Mouse (Mus musculus): ENCODE data around the gene Tas2r130. TPM values are rescaled to one million over a fixed set of nuclear protein-coding genes. Genes with fewer than 3 reads are reported as not detected.
"Not testable (repeated sequence)": the region's sequence is repeated elsewhere in the genome, so short reads cannot be mapped to it uniquely, and the experiment has no call there.

Tas2r130 gene
- not detected for polyA plus RNA-seq (2017; shearing (Covaris generic))

GRCm38 (mm10) chr6:131630812-131631211 is at the start of gene Tas2r130:
Tas2r130 (minus strand) TSS chr6:131630912.
- no peak for ATAC-seq

GRCm38 (mm10) chr6:131678786-131679185 is 48.1 kb upstream of the Tas2r130 start, which contains the start of gene Tas2r106:
Tas2r106 (minus strand) TSS chr6:131678886.
- no peak for ATAC-seq

- no peak for ATAC-seq
Measured at GRCm38 (mm10) chr6:131660049-131660448, 29.3 kb upstream of the Tas2r130 start, which contains the start of gene Tas2r107. Tas2r107 (minus strand) TSS chr6:131660149.

- ATAC-seq: not testable (repeated sequence)
Measured at GRCm38 (mm10) chr6:131609956-131610355, 20.8 kb downstream of the Tas2r130 start.

GRCm38 (mm10) chr6:131604821-131605220 is 25.9 kb downstream of the Tas2r130 start:
- ATAC-seq: no peak

Other genes starting within 250 kb of the Tas2r130 start
- 10 to 100 TPM; 20.5 to 28.0 (median 24.7) TPM for gene Ybx3, start 242.4 kb downstream of the Tas2r130 start, polyA plus RNA-seq (2017; shearing (Covaris generic))
- not detected for gene 5430401F13Rik, start 144.5 kb downstream of the Tas2r130 start, polyA plus RNA-seq (2017; shearing (Covaris generic))
- gene Gm6619, start 144.5 kb downstream of the Tas2r130 start, polyA plus RNA-seq (2017; shearing (Covaris generic)): not detected
- not detected for gene Tas2r107, start 29.2 kb upstream of the Tas2r130 start, polyA plus RNA-seq (2017; shearing (Covaris generic))
- not detected for gene Tas2r106, start 48.0 kb upstream of the Tas2r130 start, polyA plus RNA-seq (2017; shearing (Covaris generic))
- gene Tas2r104, start 54.8 kb upstream of the Tas2r130 start, polyA plus RNA-seq (2017; shearing (Covaris generic)): not detected
- gene Tas2r105, start 56.6 kb upstream of the Tas2r130 start, polyA plus RNA-seq (2017; shearing (Covaris generic)): not detected
- gene Tas2r114, start 59.2 kb upstream of the Tas2r130 start, polyA plus RNA-seq (2017; shearing (Covaris generic)): not detected

All from inflammation-experienced regulatory T-cells, adult 6 months (primary cell).